Mouse (Mus musculus): ENCODE measurements at regions not wholly inside any gene's neighbourhood (a gene's known extent, or its start where the extent isn't known, plus 50 kb on each side); places are given as distances from the start of the nearest gene placed in this dataset.
A peak's percentile ranks its signal among the peaks of the same experiment; 100 is the strongest.
"Not testable (repeated sequence)": the region's sequence is repeated elsewhere in the genome, so short reads cannot be mapped to it uniquely, and the experiment has no call there.

DNA sequence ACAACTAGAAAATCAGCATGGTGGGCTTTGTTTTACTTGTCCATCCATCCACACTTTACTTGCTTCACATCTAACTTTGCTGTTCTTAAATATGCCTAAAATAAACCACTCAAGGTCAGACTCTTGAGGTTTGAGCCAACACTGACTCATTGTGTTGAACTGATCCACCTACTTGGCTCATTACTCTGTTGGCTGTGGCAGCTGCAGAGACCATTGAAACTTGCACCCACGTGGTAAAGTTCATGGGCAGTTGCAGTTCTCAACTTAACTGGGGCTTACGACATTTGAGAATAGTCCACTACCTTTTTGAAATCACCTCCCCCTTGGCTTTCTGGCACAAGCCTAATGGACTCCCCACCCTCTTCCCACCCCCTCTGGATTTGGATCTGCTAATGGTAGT lies 395.3 kb upstream of the Cdh5 start:
- no peak overlapping the region for H3K9ac ChIP-seq
- no peaks in the 10 kb centered on the region for H3K9me3 ChIP-seq (ENCODE audit: low read depth, low read length)
- H3K27ac ChIP-seq (ENCODE audit: low read depth): no peak overlapping the region
- WGBS: 65% methylated on average over 2 of the region's 2 CpGs
- no peaks in the 10 kb centered on the region for H3K27me3 ChIP-seq (ENCODE audit: insufficient read depth, low read length)
- ATAC-seq (ENCODE audit: insufficient read depth) (no peak), DNase-seq (no peak)
- no peaks in the 10 kb centered on the region for H3K4me1 ChIP-seq (ENCODE audit: insufficient read depth)
- no peak overlapping the region for H3K4me3 ChIP-seq (ENCODE audit: low read depth, low read length)
- no peaks in the 10 kb centered on the region for H3K36me3 ChIP-seq (ENCODE audit: insufficient read depth)
- TF ChIP-seq CTCF (IDR thresholded peaks at IDR 0.05; ENCODE audit: low read depth): no peak
- H3K4me2 ChIP-seq: no peak overlapping the region

DNA sequence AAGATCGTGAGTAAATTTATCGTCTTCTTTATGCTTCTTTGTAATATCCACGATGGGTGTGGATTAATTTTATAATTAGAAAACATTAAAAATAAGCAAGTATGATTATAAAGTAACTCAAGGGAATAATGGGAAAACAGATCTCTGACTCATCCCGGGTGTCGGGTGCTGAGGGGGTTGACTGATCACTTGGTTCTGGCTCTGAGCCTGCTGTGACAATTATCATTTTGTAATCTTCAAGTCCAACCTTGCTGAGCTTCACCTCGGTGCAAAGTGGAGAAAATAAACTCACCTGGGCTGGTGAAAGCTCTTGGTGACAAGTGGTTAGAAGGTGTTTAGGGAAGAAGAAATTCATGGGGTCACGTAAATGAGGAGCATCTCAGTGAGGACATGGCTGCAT lies 390.6 kb upstream of the Cdh5 start:
- ATAC-seq (ENCODE audit: insufficient read depth); H3K4me2 ChIP-seq; H3K27ac ChIP-seq (ENCODE audit: low read depth); H3K27me3 ChIP-seq (ENCODE audit: insufficient read depth, low read length); DNase-seq; H3K9ac ChIP-seq; H3K36me3 ChIP-seq (ENCODE audit: insufficient read depth); H3K4me3 ChIP-seq (ENCODE audit: low read depth, low read length); H3K9me3 ChIP-seq (ENCODE audit: low read depth, low read length); H3K4me1 ChIP-seq (ENCODE audit: insufficient read depth): not testable (repeated sequence)
- 79% methylated on average over 7 of the region's 7 CpGs for WGBS

DNA sequence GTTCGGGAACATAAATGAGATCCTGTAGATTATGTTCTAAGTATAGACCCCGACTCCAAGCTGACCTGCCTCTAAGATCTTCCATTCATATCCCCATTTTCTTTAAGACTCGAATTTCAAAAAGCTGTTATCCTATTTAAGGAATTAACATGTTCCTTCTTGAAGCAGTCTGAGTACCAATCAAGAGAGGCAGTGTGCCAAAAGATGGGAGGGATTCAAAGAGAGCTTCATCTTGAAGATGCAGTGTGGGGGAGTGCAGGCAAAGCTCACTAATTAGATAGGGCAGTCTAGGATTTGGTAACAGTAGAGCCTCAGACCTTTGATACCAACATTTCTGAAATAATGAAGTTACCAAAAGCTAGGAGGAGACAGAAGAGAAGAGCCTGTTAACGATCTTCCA lies 383.7 kb upstream of the Cdh5 start:
- Histone ChIP-seq H3K4me2 (no peak overlapping the region), H3K9ac (no peak overlapping the region), H3K9me3 (ENCODE audit: low read depth, low read length) (no peaks in the 10 kb centered on the region), H3K4me3 (ENCODE audit: low read depth, low read length) (no peak overlapping the region), H3K27me3 (ENCODE audit: insufficient read depth, low read length) (no peaks in the 10 kb centered on the region), H3K36me3 (ENCODE audit: insufficient read depth) (no peaks in the 10 kb centered on the region), H3K4me1 (ENCODE audit: insufficient read depth) (no peaks in the 10 kb centered on the region), H3K27ac (ENCODE audit: low read depth) (no peak overlapping the region)
- WGBS: 71% methylated on average over 4 of the region's 4 CpGs
- TF ChIP-seq CTCF (IDR thresholded peaks at IDR 0.05; ENCODE audit: low read depth): no peak
- no peak for DNase-seq
- ATAC-seq (ENCODE audit: insufficient read depth): no peak

DNA sequence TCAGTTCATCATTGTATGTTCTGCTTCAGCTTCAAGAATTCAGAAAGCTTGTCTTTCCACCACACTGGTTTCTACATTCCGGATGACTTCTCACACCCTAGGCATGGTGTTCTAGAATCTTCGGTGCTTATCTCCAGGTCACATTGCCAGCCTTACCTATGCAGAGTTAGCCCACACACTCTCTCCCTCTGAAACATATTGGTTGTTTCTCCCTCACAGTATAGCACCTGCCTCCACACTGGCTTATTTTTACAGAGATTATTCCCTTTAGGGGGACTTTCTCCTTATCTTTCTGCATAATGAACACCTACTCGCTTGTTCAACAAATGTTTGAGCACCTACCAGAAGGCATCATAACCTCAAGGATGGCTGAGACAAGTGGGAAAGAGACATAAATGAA lies 368.0 kb upstream of the Cdh5 start:
- H3K9ac ChIP-seq: no peak overlapping the region
- no peaks in the 10 kb centered on the region for H3K36me3 ChIP-seq (ENCODE audit: insufficient read depth)
- H3K27me3 ChIP-seq (ENCODE audit: insufficient read depth, low read length): no peaks in the 10 kb centered on the region
- 79% methylated on average over 3 of the region's 3 CpGs for WGBS
- 0 out of 2 replicates have a peak, but pooled peaks cover 1% of the 10 kb centered on the region for H3K4me1 ChIP-seq (ENCODE audit: insufficient read depth)
- ATAC-seq (ENCODE audit: insufficient read depth): no peak
- H3K27ac ChIP-seq (ENCODE audit: low read depth): no peak overlapping the region
- H3K9me3 ChIP-seq (ENCODE audit: low read depth, low read length): no peaks in the 10 kb centered on the region
- DNase-seq: no peak
- no peak for TF ChIP-seq CTCF (IDR thresholded peaks at IDR 0.05; ENCODE audit: low read depth)
- no peak overlapping the region for H3K4me3 ChIP-seq (ENCODE audit: low read depth, low read length)
- H3K4me2 ChIP-seq: no peak overlapping the region

DNA sequence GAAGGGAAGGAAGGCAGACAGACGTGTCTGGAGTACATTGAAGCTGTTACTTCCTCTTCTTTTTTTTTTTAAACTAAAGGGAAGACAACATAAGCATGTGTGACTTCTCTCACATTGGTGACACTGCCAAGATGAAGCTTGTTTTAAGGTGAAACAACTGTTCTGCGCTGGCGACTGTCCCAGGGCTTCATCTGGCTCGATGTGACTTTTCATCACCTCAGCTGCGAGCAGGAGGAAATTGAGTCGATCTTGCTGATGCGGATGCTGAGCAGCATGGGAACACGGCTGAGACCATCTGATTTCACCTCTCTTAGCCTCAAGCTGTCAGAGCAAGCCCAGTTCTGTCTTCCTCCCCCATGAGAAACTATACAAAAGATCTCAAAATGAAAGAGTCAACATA lies 363.1 kb upstream of the Cdh5 start:
- H3K36me3 ChIP-seq (ENCODE audit: insufficient read depth): no peaks in the 10 kb centered on the region
- 32% methylated on average over 8 of the region's 8 CpGs for WGBS
- H3K27me3 ChIP-seq (ENCODE audit: insufficient read depth, low read length): no peaks in the 10 kb centered on the region
- H3K4me2 ChIP-seq: no peak overlapping the region
- H3K9ac ChIP-seq: no peak overlapping the region
- H3K4me3 ChIP-seq (ENCODE audit: low read depth, low read length): no peak overlapping the region
- H3K9me3 ChIP-seq (ENCODE audit: low read depth, low read length): no peaks in the 10 kb centered on the region
- ATAC-seq (ENCODE audit: insufficient read depth): no peak; the same call in 1 of the 2 replicates
- no peak overlapping the region; the same call in 1 of the 2 replicates for H3K27ac ChIP-seq (ENCODE audit: low read depth)
- peak; percentile 81 for DNase-seq
- no peak for TF ChIP-seq CTCF (IDR thresholded peaks at IDR 0.05; ENCODE audit: low read depth)
- H3K4me1 ChIP-seq (ENCODE audit: insufficient read depth): 0 out of 2 replicates have a peak, but pooled peaks cover 5% of the 10 kb centered on the region

DNA sequence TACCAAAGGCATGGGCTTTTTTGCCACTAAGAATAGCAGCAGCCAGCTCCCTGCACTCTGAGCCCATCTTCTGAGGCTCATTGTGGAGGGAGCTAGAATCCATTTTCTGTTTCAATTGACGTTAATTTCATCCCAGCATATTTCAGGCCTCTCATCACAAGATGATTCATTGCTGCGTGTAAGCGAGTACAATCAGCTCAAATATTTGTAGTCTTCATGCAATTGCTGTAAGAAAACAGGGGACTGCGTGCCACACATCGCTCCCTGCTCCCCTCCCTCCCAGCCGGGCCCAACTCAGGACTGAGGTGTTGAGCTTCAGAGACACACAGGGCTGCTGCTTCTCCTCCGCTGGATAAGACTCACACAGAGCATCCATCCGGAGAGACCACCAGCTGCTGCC lies 360.0 kb upstream of the Cdh5 start:
- Histone ChIP-seq H3K9ac (no peak overlapping the region), H3K4me1 (ENCODE audit: insufficient read depth) (0 out of 2 replicates have a peak, but pooled peaks cover 5% of the 10 kb centered on the region), H3K36me3 (ENCODE audit: insufficient read depth) (no peaks in the 10 kb centered on the region), H3K27ac (ENCODE audit: low read depth) (no peak overlapping the region), H3K4me2 (no peak overlapping the region), H3K27me3 (ENCODE audit: insufficient read depth, low read length) (no peaks in the 10 kb centered on the region), H3K9me3 (ENCODE audit: low read depth, low read length) (no peaks in the 10 kb centered on the region), H3K4me3 (ENCODE audit: low read depth, low read length) (no peak overlapping the region)
- ATAC-seq (ENCODE audit: insufficient read depth) (peak; percentile 41; the same call in 1 of the 2 replicates), DNase-seq (no peak)
- TF ChIP-seq CTCF (IDR thresholded peaks at IDR 0.05; ENCODE audit: low read depth): no peak
- 43% methylated on average over 8 of the region's 8 CpGs for WGBS

DNA sequence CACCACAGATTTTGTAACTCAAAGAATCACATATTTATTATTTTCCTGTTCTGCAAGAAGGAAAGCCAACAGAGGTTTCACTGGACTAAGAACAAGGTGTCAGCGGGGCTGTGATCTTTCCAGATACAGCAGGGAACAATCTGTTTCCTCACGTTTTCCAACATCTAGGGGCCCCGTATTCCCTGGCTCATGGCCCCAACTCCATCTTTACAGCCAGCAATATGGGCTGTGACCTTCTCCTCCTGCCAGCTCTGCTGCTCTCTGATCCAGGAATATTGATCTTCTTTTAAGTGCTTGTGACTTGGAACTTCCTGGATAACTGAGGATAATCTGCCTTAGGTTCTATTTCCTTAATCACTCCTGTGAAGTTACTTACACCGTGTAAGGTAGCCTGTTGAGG lies 352.7 kb upstream of the Cdh5 start:
- no peaks in the 10 kb centered on the region for H3K4me1 ChIP-seq (ENCODE audit: insufficient read depth)
- H3K36me3 ChIP-seq (ENCODE audit: insufficient read depth): no peaks in the 10 kb centered on the region
- no peaks in the 10 kb centered on the region for H3K9me3 ChIP-seq (ENCODE audit: low read depth, low read length)
- no peak overlapping the region for H3K9ac ChIP-seq
- no peak overlapping the region for H3K27ac ChIP-seq (ENCODE audit: low read depth)
- no peak for DNase-seq
- no peak overlapping the region for H3K4me2 ChIP-seq
- H3K4me3 ChIP-seq (ENCODE audit: low read depth, low read length): no peak overlapping the region
- no peaks in the 10 kb centered on the region for H3K27me3 ChIP-seq (ENCODE audit: insufficient read depth, low read length)
- TF ChIP-seq CTCF (IDR thresholded peaks at IDR 0.05; ENCODE audit: low read depth): no peak
- WGBS: 49% methylated on average over 4 of the region's 4 CpGs
- ATAC-seq (ENCODE audit: insufficient read depth): no peak
